Mouse (Mus musculus) large intestine, adult 2 months (tissue): ENCODE measurements at regions not wholly inside any gene's neighbourhood (a gene's known extent, or its start where the extent isn't known, plus 50 kb on each side); places are given as distances from the start of the nearest gene placed in this dataset.

Source experiments
- DNase-seq: peaks from one replicate; pipeline ENCODE4 v3.0.0-alpha.2; 2012; ENCODE audit warnings: low read depth, low spot score
- WGBS: fragments of 180-500 bp; shearing (Covaris S2); methylation state at CpG from one replicate; pipeline ENCODE4 v1.1.7; 2018; 5-methylcytosine and 5-hydroxymethylcytosine counted together

GRCm38 (mm10) chr16:24341736-24342135 is 51.6 kb upstream of the Lpp start:
- whole genome bisulfite sequencing: 74% methylated on average over 7 of the region's 7 CpGs

GRCm38 (mm10) chr16:24340646-24341045 is 52.7 kb upstream of the Lpp start:
- 84% methylated on average over 7 of the region's 7 CpGs for WGBS
- no peak for DNase-seq

More at GRCm38 (mm10) chr16:24341736-24342135, 51.6 kb upstream of the Lpp start:
- no peak for DNase-seq

- DNase-seq: no peak
- WGBS: 49% methylated on average over 10 of the region's 10 CpGs
These were observed 53.7 kb upstream of the Lpp start for GRCm38 (mm10) chr16:24339320-24340265.

- 92% methylated on average over 7 of the region's 7 CpGs for WGBS
- DNase-seq: no peak
These were observed 54.9 kb upstream of the Lpp start for GRCm38 (mm10) chr16:24338404-24338803.

GRCm38 (mm10) chr16:24334389-24334788 is 58.9 kb upstream of the Lpp start:
- no peak for DNase-seq
- WGBS: 71% methylated on average over 2 of the region's 2 CpGs

GRCm38 (mm10) chr16:24331446-24332020 is 61.8 kb upstream of the Lpp start:
- 81% methylated on average over 13 of the region's 13 CpGs for WGBS
- no peak for DNase-seq

- 86% methylated on average over 4 of the region's 4 CpGs for WGBS
These were observed 66.7 kb upstream of the Lpp start for GRCm38 (mm10) chr16:24326571-24326970.

GRCm38 (mm10) chr16:24326046-24326445 is 67.3 kb upstream of the Lpp start:
- DNase-seq: no peak
- WGBS: 87% methylated on average over 5 of the region's 5 CpGs

More at GRCm38 (mm10) chr16:24326571-24326970, 66.7 kb upstream of the Lpp start:
- DNase-seq: no peak

GRCm38 (mm10) chr16:24324917-24325316 is 68.4 kb upstream of the Lpp start:
- no peak for DNase-seq
- WGBS: 95% methylated on average over 2 of the region's 2 CpGs

GRCm38 (mm10) chr16:24318723-24319437 is 74.4 kb upstream of the Lpp start:
- WGBS: 88% methylated on average over 8 of the region's 8 CpGs
- no peak for DNase-seq

GRCm38 (mm10) chr16:24313544-24314326 is 79.6 kb upstream of the Lpp start:
- WGBS: 35% methylated on average over 7 of the region's 7 CpGs
- peak; percentile 35 for DNase-seq

- DNase-seq: no peak
- 96% methylated on average over 1 of the region's 1 CpGs for WGBS
These were observed 87.9 kb upstream of the Lpp start for GRCm38 (mm10) chr16:24305391-24305790.

- DNase-seq: no peak
- WGBS: 54% methylated on average over 3 of the region's 3 CpGs
These were observed 96.5 kb upstream of the Lpp start for GRCm38 (mm10) chr16:24296790-24297189.

GRCm38 (mm10) chr16:24295626-24296440 is 97.5 kb upstream of the Lpp start:
- no peak for DNase-seq
- 50% methylated on average over 7 of the region's 7 CpGs for WGBS

GRCm38 (mm10) chr16:24284215-24284614 is 109.1 kb upstream of the Lpp start:
- no peak for DNase-seq
- 24% methylated on average over 3 of the region's 3 CpGs for WGBS

- DNase-seq: no peak
- 29% methylated on average over 6 of the region's 6 CpGs for WGBS
These were observed 111.1 kb upstream of the Lpp start for GRCm38 (mm10) chr16:24282194-24282683.

- no peak for DNase-seq
- WGBS: 74% methylated on average over 5 of the region's 5 CpGs
These were observed 111.7 kb upstream of the Lpp start for GRCm38 (mm10) chr16:24281561-24281960.

- DNase-seq: no peak
- WGBS: 81% methylated on average over 7 of the region's 7 CpGs
These were observed 115.5 kb upstream of the Lpp start for GRCm38 (mm10) chr16:24277857-24278256.

- 93% methylated on average over 6 of the region's 6 CpGs for WGBS
- no peak for DNase-seq
These were observed 130.6 kb upstream of the Lpp start for GRCm38 (mm10) chr16:24262701-24263100.
